Mouse (Mus musculus): Measurements from ENCODE around the gene St5. TPM values are rescaled to one million over a fixed set of nuclear protein-coding genes. Genes with fewer than 3 reads are reported as not detected.

The St5 gene
- polyA plus RNA-seq, 1 experiment from 2014 or later = 21.7 TPM

- Histone ChIP-seq H3K27ac (no peak overlapping the region), H3K9me3 (no peaks in the 10 kb centered on the region), H3K4me3 (replicated peaks) (no peak overlapping the region), H3K36me3 (no peaks in the 10 kb centered on the region), H3K4me2 (replicated peaks) (no peak overlapping the region), H3K9ac (replicated peaks) (no peak overlapping the region), H3K4me1 (replicated peaks) (no peaks in the 10 kb centered on the region), H3K27me3 (no peaks in the 10 kb centered on the region)
- ATAC-seq = no peak
Observed at GRCm38 (mm10) chr7:109593992-109594391, 109.4 kb downstream of the St5 start.

- Histone ChIP-seq H3K27ac (no peak overlapping the region), H3K9me3 (no peaks in the 10 kb centered on the region), H3K27me3 (no peaks in the 10 kb centered on the region), H3K36me3 (no peaks in the 10 kb centered on the region), H3K4me2 (replicated peaks) (no peak overlapping the region), H3K4me3 (replicated peaks) (no peak overlapping the region), H3K4me1 (replicated peaks) (no peaks in the 10 kb centered on the region), H3K9ac (replicated peaks) (no peak overlapping the region)
- ATAC-seq = no peak
- 59% methylated on average over 4 of the region's 4 CpGs for WGBS
Observed at GRCm38 (mm10) chr7:109592184-109592583, 111.2 kb downstream of the St5 start.

- no peaks in the 10 kb centered on the region for H3K27me3 ChIP-seq
- ATAC-seq = no peak
- H3K4me3 ChIP-seq (replicated peaks) = no peak overlapping the region
- H3K36me3 ChIP-seq = no peaks in the 10 kb centered on the region
- no peaks in the 10 kb centered on the region for H3K4me1 ChIP-seq (replicated peaks)
- H3K27ac ChIP-seq = no peak overlapping the region
- no peak overlapping the region for H3K4me2 ChIP-seq (replicated peaks)
- WGBS = 91% methylated on average over 2 of the region's 2 CpGs
- H3K9ac ChIP-seq (replicated peaks) = no peak overlapping the region
- H3K9me3 ChIP-seq = no peaks in the 10 kb centered on the region
Observed at GRCm38 (mm10) chr7:109590576-109590975, 112.8 kb downstream of the St5 start.

GRCm38 (mm10) chr7:109588990-109589389 is 114.4 kb downstream of the St5 start:
- Histone ChIP-seq H3K27ac (no peak overlapping the region), H3K36me3 (no peaks in the 10 kb centered on the region), H3K4me2 (replicated peaks) (no peak overlapping the region), H3K4me1 (replicated peaks) (no peaks in the 10 kb centered on the region), H3K4me3 (replicated peaks) (no peak overlapping the region), H3K9me3 (no peaks in the 10 kb centered on the region), H3K27me3 (no peaks in the 10 kb centered on the region), H3K9ac (replicated peaks) (no peak overlapping the region)
- ATAC-seq = no peak
- WGBS = 79% methylated on average over 6 of the region's 6 CpGs

- H3K27me3 ChIP-seq = no peaks in the 10 kb centered on the region
- H3K27ac ChIP-seq = no peak overlapping the region
- WGBS = 85% methylated on average over 8 of the region's 8 CpGs
- no peaks in the 10 kb centered on the region for H3K9me3 ChIP-seq
- H3K9ac ChIP-seq (replicated peaks) = no peak overlapping the region
- no peaks in the 10 kb centered on the region for H3K4me1 ChIP-seq (replicated peaks)
- H3K4me2 ChIP-seq (replicated peaks) = no peak overlapping the region
- no peaks in the 10 kb centered on the region for H3K36me3 ChIP-seq
- no peak overlapping the region for H3K4me3 ChIP-seq (replicated peaks)
- no peak for ATAC-seq
Observed at GRCm38 (mm10) chr7:109588145-109588544, 115.3 kb downstream of the St5 start.

GRCm38 (mm10) chr7:109584467-109584866 is 118.9 kb downstream of the St5 start:
- H3K27ac ChIP-seq = no peak overlapping the region
- ATAC-seq = no peak
- no peak overlapping the region for H3K4me2 ChIP-seq (replicated peaks)
- no peak overlapping the region for H3K4me3 ChIP-seq (replicated peaks)
- H3K9me3 ChIP-seq = no peaks in the 10 kb centered on the region
- no peak overlapping the region for H3K9ac ChIP-seq (replicated peaks)
- peaks cover 13% of the 10 kb centered on the region for H3K4me1 ChIP-seq (replicated peaks)
- WGBS = 100% methylated on average over 1 of the region's 1 CpGs
- H3K36me3 ChIP-seq = no peaks in the 10 kb centered on the region
- no peaks in the 10 kb centered on the region for H3K27me3 ChIP-seq

GRCm38 (mm10) chr7:109580489-109580888 is 122.9 kb downstream of the St5 start:
- H3K4me3 ChIP-seq (replicated peaks) = no peak overlapping the region
- H3K9me3 ChIP-seq = no peaks in the 10 kb centered on the region
- H3K27me3 ChIP-seq = no peaks in the 10 kb centered on the region
- no peaks in the 10 kb centered on the region for H3K36me3 ChIP-seq
- H3K27ac ChIP-seq = peak overlapping the region; percentile 66
- 70% methylated on average over 4 of the region's 4 CpGs for WGBS
- H3K4me2 ChIP-seq (replicated peaks) = no peak overlapping the region
- no peak for ATAC-seq
- peaks cover 39% of the 10 kb centered on the region for H3K4me1 ChIP-seq (replicated peaks)
- no peak overlapping the region for H3K9ac ChIP-seq (replicated peaks)

GRCm38 (mm10) chr7:109579585-109580307 is 123.7 kb downstream of the St5 start:
- WGBS = 36% methylated on average over 6 of the region's 6 CpGs

GRCm38 (mm10) chr7:109578880-109579584 is 124.4 kb downstream of the St5 start:
- Histone ChIP-seq H3K4me2 (replicated peaks) (no peak overlapping the region), H3K4me3 (replicated peaks) (no peak overlapping the region), H3K9ac (replicated peaks) (no peak overlapping the region), H3K27ac (peak overlapping the region; percentile 66), H3K4me1 (replicated peaks) (peaks cover 44% of the 10 kb centered on the region), H3K36me3 (no peaks in the 10 kb centered on the region), H3K9me3 (no peaks in the 10 kb centered on the region), H3K27me3 (no peaks in the 10 kb centered on the region)
- WGBS = 43% methylated on average over 2 of the region's 2 CpGs
- no peak for ATAC-seq

More at GRCm38 (mm10) chr7:109579585-109580307, 123.7 kb downstream of the St5 start:
- H3K4me1 ChIP-seq (replicated peaks) = peaks cover 44% of the 10 kb centered on the region
- H3K27ac ChIP-seq = peak overlapping the region; percentile 66
- no peaks in the 10 kb centered on the region for H3K9me3 ChIP-seq
- no peaks in the 10 kb centered on the region for H3K36me3 ChIP-seq
- H3K4me2 ChIP-seq (replicated peaks) = no peak overlapping the region
- H3K27me3 ChIP-seq = no peaks in the 10 kb centered on the region
- no peak overlapping the region for H3K9ac ChIP-seq (replicated peaks)
- peak; percentile 93 for ATAC-seq
- H3K4me3 ChIP-seq (replicated peaks) = no peak overlapping the region

- no peak overlapping the region for H3K9ac ChIP-seq (replicated peaks)
- H3K9me3 ChIP-seq = no peaks in the 10 kb centered on the region
- H3K4me1 ChIP-seq (replicated peaks) = peaks cover 44% of the 10 kb centered on the region
- H3K27me3 ChIP-seq = no peaks in the 10 kb centered on the region
- H3K4me3 ChIP-seq (replicated peaks) = no peak overlapping the region
- no peak overlapping the region for H3K27ac ChIP-seq
- no peaks in the 10 kb centered on the region for H3K36me3 ChIP-seq
- no peak for ATAC-seq
- 49% methylated on average over 11 of the region's 11 CpGs for WGBS
- H3K4me2 ChIP-seq (replicated peaks) = no peak overlapping the region
Observed at GRCm38 (mm10) chr7:109576321-109577314, 126.8 kb downstream of the St5 start.

GRCm38 (mm10) chr7:109574166-109574565 is 129.2 kb downstream of the St5 start:
- Histone ChIP-seq H3K27ac (no peak overlapping the region), H3K27me3 (no peaks in the 10 kb centered on the region), H3K4me2 (replicated peaks) (no peak overlapping the region), H3K4me3 (replicated peaks) (no peak overlapping the region), H3K36me3 (no peaks in the 10 kb centered on the region), H3K9ac (replicated peaks) (no peak overlapping the region), H3K9me3 (no peaks in the 10 kb centered on the region), H3K4me1 (replicated peaks) (peaks cover 29% of the 10 kb centered on the region)
- no peak for ATAC-seq
- WGBS = 95% methylated on average over 7 of the region's 7 CpGs
